Mouse (Mus musculus) small intestine, adult 2 months (tissue): ENCODE measurements around the gene Slc6a6. TPM values are rescaled to one million over a fixed set of nuclear protein-coding genes. Genes with fewer than 3 reads are reported as not detected.

ENCODE experiments used
- H3K27ac ChIP-seq: fragments of 200-500 bp; 2 replicates; pipeline ENCODE4 v1.5.1; 2012; ENCODE audit warnings: low read depth, low read length, control low read depth, inconsistent platforms; ENCODE audit not compliant: insufficient read depth
- H3K27me3 ChIP-seq: fragments of 200-500 bp; 2 replicates; pipeline ENCODE4 v1.6.1; 2012; ENCODE audit warnings: mild to moderate bottlenecking, moderate library complexity, low read length, inconsistent platforms; ENCODE audit not compliant: control insufficient read depth, insufficient read depth
- H3K36me3 ChIP-seq: fragments of 200-500 bp; 2 replicates; pipeline ENCODE4 v1.6.1; 2012; ENCODE audit warnings: mild to moderate bottlenecking, low read length, control low read depth, inconsistent platforms; ENCODE audit not compliant: control insufficient read depth, insufficient read depth
- H3K4me1 ChIP-seq: fragments of 200-500 bp; 2 replicates; pipeline ENCODE4 v1.6.1; 2012; ENCODE audit warnings: low read length, inconsistent platforms, mixed read lengths; ENCODE audit not compliant: control insufficient read depth, insufficient read depth, insufficient read length
- H3K4me3 ChIP-seq: fragments of 200-500 bp; 2 replicates; pipeline ENCODE4 v1.5.1; 2012; ENCODE audit warnings: low read depth, mild to moderate bottlenecking, control low read depth, inconsistent platforms, low read length, moderate library complexity
- CTCF ChIP-seq: fragments of 200-500 bp; IDR thresholded peaks from 2 replicates; pipeline ENCODE4 v1.5.1; 2012; ENCODE audit warnings: low read depth, mild to moderate bottlenecking, control low read depth, inconsistent platforms, low read length, moderate library complexity, mixed read lengths; ENCODE audit not compliant: insufficient replicate concordance, insufficient read length; ENCODE audit errors: extremely low read depth
- POLR2A ChIP-seq: fragments of 200-500 bp; IDR thresholded peaks from 2 replicates; pipeline ENCODE4 v1.6.1; 2012; ENCODE audit warnings: low read depth, mild to moderate bottlenecking, control low read depth, inconsistent platforms, low read length, moderate library complexity
- WGBS: fragments of 180-500 bp; shearing (Covaris S2); methylation state at CpG from one replicate; pipeline ENCODE4 v1.1.7; 2018; 5-methylcytosine and 5-hydroxymethylcytosine counted together
- polyA plus RNA-seq: library from polyadenylated mRNA; depleted of rRNA; stranded (reverse); fragments of >200 nt; gene quantifications from 2 replicates; pipeline ENCODE4 v1.2.3, GENCODE M21; 2012

The Slc6a6 gene
- polyA plus RNA-seq, 1 experiment: 124 TPM

GRCm38 (mm10) chr6:91738058-91738457 lies 54.2 kb downstream of the Slc6a6 start:
- no peak overlapping the region for H3K27ac ChIP-seq
- no peak for TF ChIP-seq POLR2A
- no peak for TF ChIP-seq CTCF
- no peak overlapping the region for H3K4me3 ChIP-seq
- H3K36me3 ChIP-seq: peaks cover 93% of the 10 kb centered on the region
- H3K27me3 ChIP-seq: no peaks in the 10 kb centered on the region
- H3K4me1 ChIP-seq: no peaks in the 10 kb centered on the region; the same call in 1 of the 2 replicates
- 21% methylated on average over 5 of the region's 5 CpGs for WGBS

- Histone ChIP-seq H3K36me3 (peaks cover 87% of the 10 kb centered on the region), H3K4me1 (no peaks in the 10 kb centered on the region; the same call in 1 of the 2 replicates), H3K27me3 (no peaks in the 10 kb centered on the region), H3K27ac (no peak overlapping the region), H3K4me3 (no peak overlapping the region)
- TF ChIP-seq POLR2A: no peak
- peak; percentile 87; the same call in 1 of the 2 replicates for TF ChIP-seq CTCF
- 68% methylated on average over 11 of the region's 11 CpGs for WGBS
These were observed 57.2 kb downstream of the Slc6a6 start for GRCm38 (mm10) chr6:91741046-91741445.

GRCm38 (mm10) chr6:91742466-91742865 lies 58.6 kb downstream of the Slc6a6 start:
- Histone ChIP-seq H3K27me3 (no peaks in the 10 kb centered on the region), H3K27ac (no peak overlapping the region), H3K4me1 (no peaks in the 10 kb centered on the region), H3K4me3 (no peak overlapping the region), H3K36me3 (peaks cover 88% of the 10 kb centered on the region)
- no peak for TF ChIP-seq POLR2A
- TF ChIP-seq CTCF: no peak
- WGBS: 89% methylated on average over 3 of the region's 3 CpGs

GRCm38 (mm10) chr6:91742995-91743394 lies 59.1 kb downstream of the Slc6a6 start:
- Histone ChIP-seq H3K27ac (no peak overlapping the region), H3K27me3 (no peaks in the 10 kb centered on the region), H3K4me3 (no peak overlapping the region), H3K36me3 (peaks cover 87% of the 10 kb centered on the region), H3K4me1 (no peaks in the 10 kb centered on the region)
- TF ChIP-seq CTCF: no peak
- no peak for TF ChIP-seq POLR2A
- 86% methylated on average over 8 of the region's 8 CpGs for WGBS

- Histone ChIP-seq H3K27ac (no peak overlapping the region), H3K27me3 (no peaks in the 10 kb centered on the region), H3K4me1 (no peaks in the 10 kb centered on the region), H3K4me3 (no peak overlapping the region), H3K36me3 (peaks cover 87% of the 10 kb centered on the region)
- 83% methylated on average over 4 of the region's 4 CpGs for WGBS
- TF ChIP-seq POLR2A (no peak), CTCF (no peak)
These were observed 60.0 kb downstream of the Slc6a6 start for GRCm38 (mm10) chr6:91743886-91744285.

- no peak for TF ChIP-seq POLR2A
- no peak for TF ChIP-seq CTCF
- 74% methylated on average over 3 of the region's 3 CpGs for WGBS
- H3K4me3 ChIP-seq: no peak overlapping the region
- no peaks in the 10 kb centered on the region for H3K4me1 ChIP-seq
- H3K27me3 ChIP-seq: no peaks in the 10 kb centered on the region
- H3K27ac ChIP-seq: no peak overlapping the region
- H3K36me3 ChIP-seq: peaks cover 84% of the 10 kb centered on the region
These were observed 61.4 kb downstream of the Slc6a6 start for GRCm38 (mm10) chr6:91745246-91745645.

- Histone ChIP-seq H3K27ac (no peak overlapping the region), H3K36me3 (peaks cover 85% of the 10 kb centered on the region), H3K27me3 (no peaks in the 10 kb centered on the region), H3K4me3 (no peak overlapping the region), H3K4me1 (no peaks in the 10 kb centered on the region)
- TF ChIP-seq POLR2A: no peak
- TF ChIP-seq CTCF: no peak
- 86% methylated on average over 7 of the region's 7 CpGs for WGBS
These were observed 62.2 kb downstream of the Slc6a6 start for GRCm38 (mm10) chr6:91745947-91746582.
